Mouse (Mus musculus): Measurements from ENCODE around the gene Plch2. TPM values are rescaled to one million over a fixed set of nuclear protein-coding genes. Genes with fewer than 3 reads are reported as not detected.

The Plch2 gene
- polyA plus RNA-seq, 1 experiment: 4.2 TPM

- Histone ChIP-seq H3K36me3 (ENCODE audit: control insufficient read depth, insufficient read depth, low read length, poor library complexity, severe bottlenecking) (peaks cover 62% of the 10 kb centered on the region), H3K4me3 (ENCODE audit: low read depth, low read length) (no peak overlapping the region), H3K4me1 (ENCODE audit: control insufficient read depth, insufficient read depth, low read length) (no peaks in the 10 kb centered on the region), H3K9me3 (replicated peaks; ENCODE audit: control insufficient read depth, insufficient read depth, low read length, poor library complexity, severe bottlenecking) (no peaks in the 10 kb centered on the region), H3K27ac (ENCODE audit: insufficient read depth, low read length) (no peak overlapping the region), H3K9ac (ENCODE audit: low read depth, poor library complexity, severe bottlenecking) (no peak overlapping the region), H3K27me3 (ENCODE audit: control insufficient read depth, insufficient read depth, low read length, poor library complexity, severe bottlenecking) (no peaks in the 10 kb centered on the region)
- no peak for TF ChIP-seq CTCF (IDR thresholded peaks at IDR 0.05; ENCODE audit: low read depth, low read length)
- TF ChIP-seq EP300 (IDR thresholded peaks at IDR 0.05; ENCODE audit: insufficient read depth, low read depth, low read length): no peak
- no peak for TF ChIP-seq POLR2A (IDR thresholded peaks at IDR 0.05; ENCODE audit: insufficient read depth, low read length)
These were observed 20.1 kb upstream of the Plch2 start for GRCm38 (mm10) chr4:155076677-155077076.

GRCm38 (mm10) chr4:155075813-155076212 lies 19.2 kb upstream of the Plch2 start:
- no peaks in the 10 kb centered on the region for H3K9me3 ChIP-seq (replicated peaks; ENCODE audit: control insufficient read depth, insufficient read depth, low read length, poor library complexity, severe bottlenecking)
- TF ChIP-seq POLR2A (IDR thresholded peaks at IDR 0.05; ENCODE audit: insufficient read depth, low read length): no peak
- no peak for TF ChIP-seq EP300 (IDR thresholded peaks at IDR 0.05; ENCODE audit: insufficient read depth, low read depth, low read length)
- no peaks in the 10 kb centered on the region for H3K27me3 ChIP-seq (ENCODE audit: control insufficient read depth, insufficient read depth, low read length, poor library complexity, severe bottlenecking)
- H3K9ac ChIP-seq (ENCODE audit: low read depth, poor library complexity, severe bottlenecking): no peak overlapping the region
- H3K4me1 ChIP-seq (ENCODE audit: control insufficient read depth, insufficient read depth, low read length): no peaks in the 10 kb centered on the region
- H3K36me3 ChIP-seq (ENCODE audit: control insufficient read depth, insufficient read depth, low read length, poor library complexity, severe bottlenecking): peaks cover 68% of the 10 kb centered on the region
- H3K27ac ChIP-seq (ENCODE audit: insufficient read depth, low read length): no peak overlapping the region
- H3K4me3 ChIP-seq (ENCODE audit: low read depth, low read length): no peak overlapping the region

GRCm38 (mm10) chr4:155075137-155075536 lies 18.6 kb upstream of the Plch2 start:
- Histone ChIP-seq H3K27me3 (ENCODE audit: control insufficient read depth, insufficient read depth, low read length, poor library complexity, severe bottlenecking) (no peaks in the 10 kb centered on the region), H3K9me3 (replicated peaks; ENCODE audit: control insufficient read depth, insufficient read depth, low read length, poor library complexity, severe bottlenecking) (no peaks in the 10 kb centered on the region), H3K27ac (ENCODE audit: insufficient read depth, low read length) (no peak overlapping the region), H3K36me3 (ENCODE audit: control insufficient read depth, insufficient read depth, low read length, poor library complexity, severe bottlenecking) (peaks cover 67% of the 10 kb centered on the region), H3K4me1 (ENCODE audit: control insufficient read depth, insufficient read depth, low read length) (no peaks in the 10 kb centered on the region), H3K4me3 (ENCODE audit: low read depth, low read length) (no peak overlapping the region), H3K9ac (ENCODE audit: low read depth, poor library complexity, severe bottlenecking) (no peak overlapping the region)
- no peak for TF ChIP-seq EP300 (IDR thresholded peaks at IDR 0.05; ENCODE audit: insufficient read depth, low read depth, low read length)
- TF ChIP-seq CTCF (IDR thresholded peaks at IDR 0.05; ENCODE audit: low read depth, low read length): peak; percentile 77
- TF ChIP-seq POLR2A (IDR thresholded peaks at IDR 0.05; ENCODE audit: insufficient read depth, low read length): no peak

GRCm38 (mm10) chr4:155074418-155074817 lies 17.8 kb upstream of the Plch2 start:
- Histone ChIP-seq H3K4me3 (ENCODE audit: low read depth, low read length) (no peak overlapping the region), H3K9me3 (replicated peaks; ENCODE audit: control insufficient read depth, insufficient read depth, low read length, poor library complexity, severe bottlenecking) (no peaks in the 10 kb centered on the region), H3K27ac (ENCODE audit: insufficient read depth, low read length) (no peak overlapping the region), H3K27me3 (ENCODE audit: control insufficient read depth, insufficient read depth, low read length, poor library complexity, severe bottlenecking) (no peaks in the 10 kb centered on the region), H3K9ac (ENCODE audit: low read depth, poor library complexity, severe bottlenecking) (no peak overlapping the region), H3K4me1 (ENCODE audit: control insufficient read depth, insufficient read depth, low read length) (no peaks in the 10 kb centered on the region), H3K36me3 (ENCODE audit: control insufficient read depth, insufficient read depth, low read length, poor library complexity, severe bottlenecking) (peaks cover 63% of the 10 kb centered on the region)
- TF ChIP-seq POLR2A (IDR thresholded peaks at IDR 0.05; ENCODE audit: insufficient read depth, low read length) (no peak), EP300 (IDR thresholded peaks at IDR 0.05; ENCODE audit: insufficient read depth, low read depth, low read length) (no peak), CTCF (IDR thresholded peaks at IDR 0.05; ENCODE audit: low read depth, low read length) (no peak)

GRCm38 (mm10) chr4:155070921-155071320 lies 14.3 kb upstream of the Plch2 start:
- Histone ChIP-seq H3K27ac (ENCODE audit: insufficient read depth, low read length) (no peak overlapping the region), H3K27me3 (ENCODE audit: control insufficient read depth, insufficient read depth, low read length, poor library complexity, severe bottlenecking) (no peaks in the 10 kb centered on the region), H3K4me3 (ENCODE audit: low read depth, low read length) (no peak overlapping the region), H3K9ac (ENCODE audit: low read depth, poor library complexity, severe bottlenecking) (no peak overlapping the region), H3K9me3 (replicated peaks; ENCODE audit: control insufficient read depth, insufficient read depth, low read length, poor library complexity, severe bottlenecking) (no peaks in the 10 kb centered on the region), H3K4me1 (ENCODE audit: control insufficient read depth, insufficient read depth, low read length) (no peaks in the 10 kb centered on the region), H3K36me3 (ENCODE audit: control insufficient read depth, insufficient read depth, low read length, poor library complexity, severe bottlenecking) (peaks cover 50% of the 10 kb centered on the region)
- TF ChIP-seq POLR2A (IDR thresholded peaks at IDR 0.05; ENCODE audit: insufficient read depth, low read length) (no peak), CTCF (IDR thresholded peaks at IDR 0.05; ENCODE audit: low read depth, low read length) (no peak), EP300 (IDR thresholded peaks at IDR 0.05; ENCODE audit: insufficient read depth, low read depth, low read length) (no peak)

- Histone ChIP-seq H3K9ac (ENCODE audit: low read depth, poor library complexity, severe bottlenecking) (no peak overlapping the region), H3K4me3 (ENCODE audit: low read depth, low read length) (no peak overlapping the region), H3K27ac (ENCODE audit: insufficient read depth, low read length) (no peak overlapping the region), H3K36me3 (ENCODE audit: control insufficient read depth, insufficient read depth, low read length, poor library complexity, severe bottlenecking) (peaks cover 44% of the 10 kb centered on the region), H3K27me3 (ENCODE audit: control insufficient read depth, insufficient read depth, low read length, poor library complexity, severe bottlenecking) (no peaks in the 10 kb centered on the region), H3K4me1 (ENCODE audit: control insufficient read depth, insufficient read depth, low read length) (no peaks in the 10 kb centered on the region), H3K9me3 (replicated peaks; ENCODE audit: control insufficient read depth, insufficient read depth, low read length, poor library complexity, severe bottlenecking) (no peaks in the 10 kb centered on the region)
- TF ChIP-seq EP300 (IDR thresholded peaks at IDR 0.05; ENCODE audit: insufficient read depth, low read depth, low read length) (no peak), CTCF (IDR thresholded peaks at IDR 0.05; ENCODE audit: low read depth, low read length) (no peak), POLR2A (IDR thresholded peaks at IDR 0.05; ENCODE audit: insufficient read depth, low read length) (no peak)
These were observed 13.6 kb upstream of the Plch2 start for GRCm38 (mm10) chr4:155070199-155070598.
